Mouse (Mus musculus): ENCODE measurements at regions not wholly inside any gene's neighbourhood (a gene's known extent, or its start where the extent isn't known, plus 50 kb on each side); places are given as distances from the start of the nearest gene placed in this dataset.

DNA sequence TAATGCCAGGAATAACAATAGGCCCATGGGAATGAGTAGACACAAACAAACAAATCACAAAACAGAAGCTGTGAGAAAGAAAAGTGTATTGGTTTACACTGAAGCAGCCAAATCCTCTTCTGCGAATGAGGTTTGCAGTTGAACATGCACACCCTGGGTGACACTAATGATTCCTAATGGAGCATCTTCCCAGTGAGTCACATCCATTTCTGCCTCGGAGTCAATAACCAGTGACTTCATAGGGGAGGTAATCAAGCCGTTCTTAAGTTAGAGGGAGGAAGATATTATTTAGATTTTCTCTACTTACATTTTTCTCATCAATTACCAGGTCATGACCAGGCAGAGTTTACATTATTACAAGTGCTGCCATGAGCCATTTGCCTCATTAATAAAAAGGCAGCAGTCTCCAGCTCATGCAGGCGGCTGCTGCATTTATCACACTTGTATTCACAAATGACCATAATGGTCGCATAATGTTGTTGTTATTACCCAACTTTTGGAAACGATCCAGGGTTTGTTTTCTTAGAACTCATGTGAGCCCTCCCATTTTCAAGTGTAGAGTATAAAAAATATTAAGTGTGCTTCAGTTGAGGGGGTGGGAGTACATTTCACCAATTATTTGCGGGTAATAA, 112.6 kb upstream of the B3gat2 start:
- H3K4me1 ChIP-seq (ENCODE audit: control insufficient read depth, insufficient read depth, low read length) = peaks cover 4% of the 10 kb centered on the region; the same call in 1 of the 2 replicates
- no peak overlapping the region for H3K27ac ChIP-seq (ENCODE audit: low read depth, low read length)
- peak; percentile 14 for DNase-seq (ENCODE audit: low spot score)

DNA sequence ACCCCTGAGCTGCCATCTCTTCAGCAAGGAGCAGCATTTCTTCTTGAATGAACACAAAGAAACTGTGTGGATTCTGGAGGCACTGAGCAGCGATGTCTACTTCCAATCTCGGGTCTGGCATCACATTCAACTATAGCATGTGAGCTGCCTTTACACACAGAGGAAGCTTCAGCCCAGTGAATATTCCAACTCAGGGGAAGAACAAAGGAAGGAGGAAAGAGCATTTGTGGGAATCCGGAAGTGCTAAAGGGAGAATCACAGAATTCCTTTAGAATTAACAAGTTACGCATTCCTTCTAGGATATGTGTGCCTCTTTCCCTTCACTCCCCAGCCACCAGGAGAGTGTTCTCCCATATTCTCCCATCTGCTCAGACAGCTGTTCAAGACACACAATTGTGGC, 111.7 kb upstream of the B3gat2 start:
- Histone ChIP-seq H3K4me1 (ENCODE audit: control insufficient read depth, insufficient read depth, low read length) (peaks cover 4% of the 10 kb centered on the region; the same call in 1 of the 2 replicates), H3K4me2 (ENCODE audit: low read length) (no peak overlapping the region), H3K9ac (ENCODE audit: low read length) (no peak overlapping the region), H3K36me3 (ENCODE audit: control insufficient read depth, insufficient read depth, low read length) (no peaks in the 10 kb centered on the region), H3K27me3 (replicated peaks; ENCODE audit: control insufficient read depth, insufficient read depth, low read length) (no peaks in the 10 kb centered on the region), H3K4me3 (ENCODE audit: low read depth, low read length) (no peak overlapping the region), H3K9me3 (replicated peaks; ENCODE audit: control insufficient read depth, low read length) (no peaks in the 10 kb centered on the region), H3K27ac (ENCODE audit: low read depth, low read length) (no peak overlapping the region)
- 67% methylated on average over 4 of the region's 4 CpGs for WGBS
- ATAC-seq = no peak
- no peak for DNase-seq (ENCODE audit: low spot score)

More for the DNA sequence above, 112.6 kb upstream of the B3gat2 start:
- 65% methylated on average over 7 of the region's 7 CpGs for WGBS
- Histone ChIP-seq H3K27me3 (replicated peaks; ENCODE audit: control insufficient read depth, insufficient read depth, low read length) (no peaks in the 10 kb centered on the region), H3K9ac (ENCODE audit: low read length) (no peak overlapping the region), H3K9me3 (replicated peaks; ENCODE audit: control insufficient read depth, low read length) (no peaks in the 10 kb centered on the region), H3K4me3 (ENCODE audit: low read depth, low read length) (no peak overlapping the region), H3K36me3 (ENCODE audit: control insufficient read depth, insufficient read depth, low read length) (no peaks in the 10 kb centered on the region), H3K4me2 (ENCODE audit: low read length) (no peak overlapping the region)
- no peak for ATAC-seq

DNA sequence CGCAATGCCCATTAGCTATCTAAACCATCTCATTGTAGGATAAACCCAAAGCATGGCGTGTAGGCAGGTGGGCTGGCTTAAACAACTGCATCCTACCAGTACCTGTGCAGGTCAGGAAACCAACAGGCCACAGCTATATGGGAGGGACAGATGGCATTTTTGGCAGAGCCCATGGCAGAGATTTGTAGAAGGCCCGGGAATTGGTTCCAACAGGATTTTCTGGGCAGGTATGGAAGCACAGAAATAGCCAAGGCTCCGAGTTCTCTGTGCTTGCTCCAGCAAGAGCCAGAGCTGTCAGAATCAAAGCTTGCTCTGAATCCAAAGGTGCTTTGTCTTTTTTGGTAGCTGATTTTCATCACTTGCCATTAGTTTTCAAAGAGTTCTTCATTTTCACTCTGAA, 107.9 kb upstream of the B3gat2 start:
- DNase-seq (ENCODE audit: low spot score) (no peak), ATAC-seq (no peak)
- Histone ChIP-seq H3K27ac (ENCODE audit: low read depth, low read length) (no peak overlapping the region), H3K4me2 (ENCODE audit: low read length) (no peak overlapping the region), H3K27me3 (replicated peaks; ENCODE audit: control insufficient read depth, insufficient read depth, low read length) (no peaks in the 10 kb centered on the region), H3K36me3 (ENCODE audit: control insufficient read depth, insufficient read depth, low read length) (no peaks in the 10 kb centered on the region), H3K4me1 (ENCODE audit: control insufficient read depth, insufficient read depth, low read length) (peaks cover 4% of the 10 kb centered on the region; the same call in 1 of the 2 replicates), H3K9me3 (replicated peaks; ENCODE audit: control insufficient read depth, low read length) (no peaks in the 10 kb centered on the region), H3K4me3 (ENCODE audit: low read depth, low read length) (no peak overlapping the region), H3K9ac (ENCODE audit: low read length) (no peak overlapping the region)
- 93% methylated on average over 4 of the region's 4 CpGs for WGBS

GRCm38 (mm10) chr1:23655768-23656167, 105.8 kb upstream of the B3gat2 start:
- peak; percentile 24; the same call in 1 of the 2 replicates for ATAC-seq
- Histone ChIP-seq H3K27ac (ENCODE audit: low read depth, low read length) (no peak overlapping the region), H3K36me3 (ENCODE audit: control insufficient read depth, insufficient read depth, low read length) (no peaks in the 10 kb centered on the region), H3K9ac (ENCODE audit: low read length) (no peak overlapping the region), H3K9me3 (replicated peaks; ENCODE audit: control insufficient read depth, low read length) (no peaks in the 10 kb centered on the region), H3K4me2 (ENCODE audit: low read length) (no peak overlapping the region), H3K4me3 (ENCODE audit: low read depth, low read length) (no peak overlapping the region), H3K4me1 (ENCODE audit: control insufficient read depth, insufficient read depth, low read length) (no peaks in the 10 kb centered on the region), H3K27me3 (replicated peaks; ENCODE audit: control insufficient read depth, insufficient read depth, low read length) (no peaks in the 10 kb centered on the region)
- 90% methylated on average over 1 of the region's 1 CpGs for WGBS
- no peak for DNase-seq (ENCODE audit: low spot score)

DNA sequence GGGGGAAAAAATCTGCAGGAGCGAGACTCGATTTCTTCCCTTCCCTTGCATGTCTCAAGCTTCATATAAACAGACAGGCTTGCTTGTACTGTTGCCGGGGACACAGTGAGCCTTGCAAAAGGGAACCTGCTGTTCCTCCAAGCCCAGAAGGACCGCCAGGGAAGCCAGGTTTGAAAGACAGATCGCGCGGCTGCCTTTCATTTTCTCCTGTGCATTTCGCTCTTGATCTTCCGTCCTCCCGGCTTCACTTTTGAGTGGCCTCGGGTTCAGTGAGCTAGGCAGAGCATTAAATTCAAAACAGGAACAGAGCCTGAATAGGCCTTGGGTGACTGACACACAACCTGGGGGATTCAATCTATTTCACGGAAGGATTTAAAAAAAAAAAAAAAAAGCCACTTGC, 105.3 kb upstream of the B3gat2 start:
- Histone ChIP-seq H3K4me3 (ENCODE audit: low read depth, low read length) (no peak overlapping the region), H3K4me1 (ENCODE audit: control insufficient read depth, insufficient read depth, low read length) (no peaks in the 10 kb centered on the region), H3K9me3 (replicated peaks; ENCODE audit: control insufficient read depth, low read length) (no peaks in the 10 kb centered on the region), H3K4me2 (ENCODE audit: low read length) (peak overlapping the region; percentile 15; the same call in 1 of the 2 replicates), H3K9ac (ENCODE audit: low read length) (peak overlapping the region; percentile 33; the same call in 1 of the 2 replicates), H3K27me3 (replicated peaks; ENCODE audit: control insufficient read depth, insufficient read depth, low read length) (no peaks in the 10 kb centered on the region), H3K36me3 (ENCODE audit: control insufficient read depth, insufficient read depth, low read length) (no peaks in the 10 kb centered on the region), H3K27ac (ENCODE audit: low read depth, low read length) (no peak overlapping the region)
- peak; percentile 57 for ATAC-seq
- WGBS = 38% methylated on average over 12 of the region's 12 CpGs
- DNase-seq (ENCODE audit: low spot score) = peak; percentile 62

GRCm38 (mm10) chr1:23656718-23657117, 104.8 kb upstream of the B3gat2 start:
- ATAC-seq = peak; percentile 6; the same call in 1 of the 2 replicates
- Histone ChIP-seq H3K9me3 (replicated peaks; ENCODE audit: control insufficient read depth, low read length) (no peaks in the 10 kb centered on the region), H3K4me2 (ENCODE audit: low read length) (no peak overlapping the region), H3K36me3 (ENCODE audit: control insufficient read depth, insufficient read depth, low read length) (no peaks in the 10 kb centered on the region), H3K27ac (ENCODE audit: low read depth, low read length) (no peak overlapping the region), H3K4me3 (ENCODE audit: low read depth, low read length) (no peak overlapping the region), H3K27me3 (replicated peaks; ENCODE audit: control insufficient read depth, insufficient read depth, low read length) (no peaks in the 10 kb centered on the region), H3K4me1 (ENCODE audit: control insufficient read depth, insufficient read depth, low read length) (no peaks in the 10 kb centered on the region), H3K9ac (ENCODE audit: low read length) (no peak overlapping the region)
- DNase-seq (ENCODE audit: low spot score) = no peak
- 64% methylated on average over 8 of the region's 8 CpGs for WGBS

DNA sequence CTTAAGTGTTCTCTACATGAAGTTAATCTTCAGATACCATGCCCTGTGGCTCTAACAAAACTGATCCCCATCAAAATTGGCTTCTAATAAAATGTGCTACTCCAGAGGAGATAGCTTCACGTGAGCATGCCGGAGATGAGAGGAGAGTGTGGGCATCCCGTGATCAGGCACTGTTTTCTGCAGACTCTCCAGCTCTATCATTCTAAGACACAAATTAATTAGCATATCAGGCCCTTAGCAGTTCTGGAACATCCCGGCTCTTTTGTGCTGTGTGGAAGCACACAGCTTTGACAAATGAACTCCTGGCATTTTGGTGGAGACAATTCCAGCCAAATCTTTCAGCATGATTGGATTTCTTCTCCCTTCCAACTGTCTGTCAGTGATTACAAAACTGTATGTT, 91.0 kb upstream of the B3gat2 start:
- H3K4me3 ChIP-seq (ENCODE audit: low read depth, low read length) = no peak overlapping the region
- H3K27me3 ChIP-seq (replicated peaks; ENCODE audit: control insufficient read depth, insufficient read depth, low read length) = no peaks in the 10 kb centered on the region
- no peaks in the 10 kb centered on the region for H3K36me3 ChIP-seq (ENCODE audit: control insufficient read depth, insufficient read depth, low read length)
- ATAC-seq (peak; percentile 42; the same call in 1 of the 2 replicates), DNase-seq (ENCODE audit: low spot score) (peak; percentile 27)
- H3K27ac ChIP-seq (ENCODE audit: low read depth, low read length) = no peak overlapping the region
- 63% methylated on average over 4 of the region's 4 CpGs for WGBS
- H3K9ac ChIP-seq (ENCODE audit: low read length) = no peak overlapping the region
- H3K4me1 ChIP-seq (ENCODE audit: control insufficient read depth, insufficient read depth, low read length) = no peaks in the 10 kb centered on the region
- no peaks in the 10 kb centered on the region for H3K9me3 ChIP-seq (replicated peaks; ENCODE audit: control insufficient read depth, low read length)
- H3K4me2 ChIP-seq (ENCODE audit: low read length) = no peak overlapping the region

- DNase-seq (ENCODE audit: low spot score) (no peak), ATAC-seq (no peak)
- 92% methylated on average over 6 of the region's 6 CpGs for WGBS
- Histone ChIP-seq H3K27ac (ENCODE audit: low read depth, low read length) (no peak overlapping the region), H3K9me3 (replicated peaks; ENCODE audit: control insufficient read depth, low read length) (no peaks in the 10 kb centered on the region), H3K4me1 (ENCODE audit: control insufficient read depth, insufficient read depth, low read length) (no peaks in the 10 kb centered on the region), H3K9ac (ENCODE audit: low read length) (no peak overlapping the region), H3K4me3 (ENCODE audit: low read depth, low read length) (no peak overlapping the region), H3K36me3 (ENCODE audit: control insufficient read depth, insufficient read depth, low read length) (no peaks in the 10 kb centered on the region), H3K27me3 (replicated peaks; ENCODE audit: control insufficient read depth, insufficient read depth, low read length) (no peaks in the 10 kb centered on the region), H3K4me2 (ENCODE audit: low read length) (no peak overlapping the region)
Observed at GRCm38 (mm10) chr1:23674357-23674756, 87.2 kb upstream of the B3gat2 start.

GRCm38 (mm10) chr1:23676301-23676700, 85.3 kb upstream of the B3gat2 start:
- ATAC-seq = no peak

More at GRCm38 (mm10) chr1:23676301-23676700, 85.3 kb upstream of the B3gat2 start:
- Histone ChIP-seq H3K9ac (ENCODE audit: low read length) (no peak overlapping the region), H3K27me3 (replicated peaks; ENCODE audit: control insufficient read depth, insufficient read depth, low read length) (no peaks in the 10 kb centered on the region), H3K4me1 (ENCODE audit: control insufficient read depth, insufficient read depth, low read length) (no peaks in the 10 kb centered on the region), H3K4me3 (ENCODE audit: low read depth, low read length) (no peak overlapping the region), H3K9me3 (replicated peaks; ENCODE audit: control insufficient read depth, low read length) (no peaks in the 10 kb centered on the region), H3K36me3 (ENCODE audit: control insufficient read depth, insufficient read depth, low read length) (no peaks in the 10 kb centered on the region), H3K4me2 (ENCODE audit: low read length) (no peak overlapping the region), H3K27ac (ENCODE audit: low read depth, low read length) (no peak overlapping the region)
- DNase-seq (ENCODE audit: low spot score) = no peak
- WGBS = 72% methylated on average over 2 of the region's 2 CpGs

Data from forebrain, embryonic 14.5 days (tissue).